Mouse (Mus musculus): ENCODE results near the gene Ltv1.

DNA sequence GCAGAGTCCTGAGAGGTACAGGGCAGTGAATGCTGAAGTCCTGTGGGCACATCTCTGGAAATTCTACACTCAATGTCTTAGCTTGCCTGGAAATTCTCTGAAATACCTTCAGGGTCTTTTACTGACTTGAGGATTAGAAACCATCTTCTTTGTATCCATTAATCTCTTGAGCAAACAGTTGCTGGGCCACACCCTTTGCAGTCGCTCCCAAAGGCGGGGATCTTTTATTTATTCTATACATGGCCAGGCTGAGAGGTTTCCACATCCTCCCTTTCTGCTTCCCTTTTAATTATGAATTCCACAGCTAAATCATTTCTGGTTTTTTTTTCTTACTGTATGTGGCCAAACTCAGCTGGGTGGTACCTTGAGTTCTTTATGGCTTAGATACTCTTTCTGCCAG lies 52.5 kb downstream of the Ltv1 start:
- TF ChIP-seq CTCF (IDR thresholded peaks at IDR 0.05; ENCODE audit: low read depth, low read length), result no peak
- no peak for TF ChIP-seq POLR2A (IDR thresholded peaks at IDR 0.05; ENCODE audit: borderline replicate concordance, low read depth, low read length)
